Mouse (Mus musculus): ENCODE data around the gene Tut1.

DNA sequence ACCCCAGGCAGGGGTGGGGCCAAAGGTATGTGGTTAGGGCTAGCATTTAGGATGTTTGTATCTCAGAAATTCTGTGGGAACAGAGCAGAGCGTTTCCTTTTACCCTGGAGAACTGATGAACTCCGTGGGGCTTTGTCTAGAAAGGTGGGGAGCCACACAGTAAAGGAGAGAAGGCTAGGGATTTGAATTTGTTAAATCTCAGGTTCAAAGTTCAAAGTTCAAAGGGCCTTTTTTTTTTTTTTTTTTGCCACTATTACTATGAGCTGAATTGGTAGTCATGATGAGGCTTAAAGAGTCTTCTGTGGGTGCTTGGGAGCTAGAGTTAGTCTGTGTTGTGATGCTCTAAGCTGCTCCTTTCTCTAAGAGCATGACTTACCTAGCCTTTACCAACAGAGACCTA lies 16.9 kb upstream of the Tut1 start:
- no peak for TF ChIP-seq CTCF (IDR thresholded peaks at IDR 0.05; ENCODE audit: control insufficient read depth, insufficient read depth, insufficient read length)
- TF ChIP-seq CEBPB (IDR thresholded peaks at IDR 0.05; ENCODE audit: low read depth), result no peak
- no peak for TF ChIP-seq MAX (IDR thresholded peaks at IDR 0.05)
- TF ChIP-seq FOSL1 (IDR thresholded peaks at IDR 0.05; ENCODE audit: insufficient read depth, low read length, poor library complexity, severe bottlenecking), result no peak
- no peak for TF ChIP-seq MYOD1 (IDR thresholded peaks at IDR 0.05; ENCODE audit: control insufficient read depth, insufficient read length, low read depth)
